Mouse (Mus musculus) left cerebral cortex, adult 9 months (tissue): Measurements from ENCODE around the gene Prkg1.
A peak's percentile ranks its signal among the peaks of the same experiment; 100 is the strongest.
"Not testable (repeated sequence)": the region's sequence is repeated elsewhere in the genome, so short reads cannot be mapped to it uniquely, and the experiment has no call there.

Experiments used
- DNase-seq, 2 experiments: peaks; one replicate each; pipeline ENCODE4 v3.0.0; 2022; ENCODE audit warnings: low spot score in 2 of 2

Prkg1 gene

GRCm38 (mm10) chr19:30623620-30624019 lies 1141.2 kb downstream of the Prkg1 start:
- no peak for DNase-seq

GRCm38 (mm10) chr19:30613150-30613865 lies 1151.5 kb downstream of the Prkg1 start:
- DNase-seq: no peak

- DNase-seq: no peak
These were observed 1178.5 kb downstream of the Prkg1 start for GRCm38 (mm10) chr19:30586366-30586765.

GRCm38 (mm10) chr19:30564516-30564915 lies 1200.3 kb downstream of the Prkg1 start:
- no peak for DNase-seq

GRCm38 (mm10) chr19:30563876-30564275 lies 1201.0 kb downstream of the Prkg1 start:
- DNase-seq: no peak

- DNase-seq: no peak
These were observed 1206.8 kb downstream of the Prkg1 start for GRCm38 (mm10) chr19:30558024-30558423.

- peak; percentile 10 to 72 for DNase-seq
These were observed 1210.4 kb downstream of the Prkg1 start for GRCm38 (mm10) chr19:30554467-30554881.

GRCm38 (mm10) chr19:30553740-30554139 lies 1211.1 kb downstream of the Prkg1 start:
- DNase-seq: no peak

GRCm38 (mm10) chr19:30552260-30552659 lies 1212.6 kb downstream of the Prkg1 start:
- no peak for DNase-seq

GRCm38 (mm10) chr19:30549854-30550647 lies 1214.8 kb downstream of the Prkg1 start:
- DNase-seq: no peak

- no peak for DNase-seq
These were observed 1215.6 kb downstream of the Prkg1 start, which contains the start of gene Dkk1 for GRCm38 (mm10) chr19:30549044-30549853. Gene Dkk1 (minus strand): TSS chr19:30549665.

- DNase-seq: no peak
These were observed 1216.3 kb downstream of the Prkg1 start for GRCm38 (mm10) chr19:30548411-30549043.

GRCm38 (mm10) chr19:30539365-30539941 lies 1225.4 kb downstream of the Prkg1 start:
- DNase-seq: not testable (repeated sequence)

GRCm38 (mm10) chr19:30516771-30517170 lies 1248.1 kb downstream of the Prkg1 start:
- no peak for DNase-seq
